Mouse (Mus musculus): ENCODE measurements at regions not wholly inside any gene's neighbourhood (a gene's known extent, or its start where the extent isn't known, plus 50 kb on each side); places are given as distances from the start of the nearest gene placed in this dataset.

GRCm38 (mm10) chr8:127820741-127821170 lies 537.6 kb upstream of the Nrp1 start:
- WGBS, result 70% methylated on average over 1 of the region's 1 CpGs
- no peak for ATAC-seq
- no peak overlapping the region for H3K27ac ChIP-seq (ENCODE audit: low read depth, low read length)
- no peaks in the 10 kb centered on the region for H3K36me3 ChIP-seq (ENCODE audit: control insufficient read depth, insufficient read depth, low read length)
- H3K9me3 ChIP-seq (ENCODE audit: control insufficient read depth, low read length), result no peaks in the 10 kb centered on the region
- H3K27me3 ChIP-seq (replicated peaks; ENCODE audit: control insufficient read depth, insufficient read depth, low read length), result no peaks in the 10 kb centered on the region
- H3K4me1 ChIP-seq (ENCODE audit: control insufficient read depth, insufficient read depth, low read depth, low read length), result no peaks in the 10 kb centered on the region
- H3K4me2 ChIP-seq (ENCODE audit: low read length), result no peak overlapping the region
- H3K9ac ChIP-seq (ENCODE audit: low read depth, low read length), result no peak overlapping the region
- H3K4me3 ChIP-seq (ENCODE audit: low read length), result no peak overlapping the region

- no peaks in the 10 kb centered on the region for H3K27me3 ChIP-seq (replicated peaks; ENCODE audit: control insufficient read depth, insufficient read depth, low read length)
- no peak for ATAC-seq
- no peak overlapping the region for H3K27ac ChIP-seq (ENCODE audit: low read depth, low read length)
- no peak overlapping the region for H3K4me3 ChIP-seq (ENCODE audit: low read length)
- 86% methylated on average over 1 of the region's 1 CpGs for WGBS
- H3K9me3 ChIP-seq (ENCODE audit: control insufficient read depth, low read length), result no peaks in the 10 kb centered on the region
- no peak overlapping the region for H3K9ac ChIP-seq (ENCODE audit: low read depth, low read length)
- no peaks in the 10 kb centered on the region for H3K4me1 ChIP-seq (ENCODE audit: control insufficient read depth, insufficient read depth, low read depth, low read length)
- H3K36me3 ChIP-seq (ENCODE audit: control insufficient read depth, insufficient read depth, low read length), result no peaks in the 10 kb centered on the region
- no peak overlapping the region for H3K4me2 ChIP-seq (ENCODE audit: low read length)
Measured at GRCm38 (mm10) chr8:127821646-127822045, 536.8 kb upstream of the Nrp1 start.

GRCm38 (mm10) chr8:127825041-127825440 lies 533.4 kb upstream of the Nrp1 start:
- Histone ChIP-seq H3K9me3 (ENCODE audit: control insufficient read depth, low read length) (no peaks in the 10 kb centered on the region), H3K4me1 (ENCODE audit: control insufficient read depth, insufficient read depth, low read depth, low read length) (no peaks in the 10 kb centered on the region), H3K36me3 (ENCODE audit: control insufficient read depth, insufficient read depth, low read length) (no peaks in the 10 kb centered on the region), H3K4me2 (ENCODE audit: low read length) (no peak overlapping the region), H3K9ac (ENCODE audit: low read depth, low read length) (no peak overlapping the region), H3K27me3 (replicated peaks; ENCODE audit: control insufficient read depth, insufficient read depth, low read length) (no peaks in the 10 kb centered on the region), H3K27ac (ENCODE audit: low read depth, low read length) (no peak overlapping the region), H3K4me3 (ENCODE audit: low read length) (no peak overlapping the region)
- 87% methylated on average over 2 of the region's 2 CpGs for WGBS
- ATAC-seq, result no peak

GRCm38 (mm10) chr8:127827826-127828225 lies 530.6 kb upstream of the Nrp1 start:
- 60% methylated on average over 5 of the region's 5 CpGs for WGBS
- Histone ChIP-seq H3K4me3 (ENCODE audit: low read length) (no peak overlapping the region), H3K27ac (ENCODE audit: low read depth, low read length) (no peak overlapping the region), H3K36me3 (ENCODE audit: control insufficient read depth, insufficient read depth, low read length) (no peaks in the 10 kb centered on the region), H3K9me3 (ENCODE audit: control insufficient read depth, low read length) (no peaks in the 10 kb centered on the region), H3K9ac (ENCODE audit: low read depth, low read length) (no peak overlapping the region), H3K27me3 (replicated peaks; ENCODE audit: control insufficient read depth, insufficient read depth, low read length) (no peaks in the 10 kb centered on the region), H3K4me2 (ENCODE audit: low read length) (no peak overlapping the region), H3K4me1 (ENCODE audit: control insufficient read depth, insufficient read depth, low read depth, low read length) (no peaks in the 10 kb centered on the region)
- no peak for ATAC-seq

GRCm38 (mm10) chr8:127829659-127830058 lies 528.7 kb upstream of the Nrp1 start:
- H3K9me3 ChIP-seq (ENCODE audit: control insufficient read depth, low read length), result no peaks in the 10 kb centered on the region
- H3K4me1 ChIP-seq (ENCODE audit: control insufficient read depth, insufficient read depth, low read depth, low read length), result no peaks in the 10 kb centered on the region
- H3K36me3 ChIP-seq (ENCODE audit: control insufficient read depth, insufficient read depth, low read length), result no peaks in the 10 kb centered on the region
- H3K4me3 ChIP-seq (ENCODE audit: low read length), result no peak overlapping the region
- no peaks in the 10 kb centered on the region for H3K27me3 ChIP-seq (replicated peaks; ENCODE audit: control insufficient read depth, insufficient read depth, low read length)
- ATAC-seq, result no peak
- H3K27ac ChIP-seq (ENCODE audit: low read depth, low read length), result no peak overlapping the region
- 86% methylated on average over 1 of the region's 1 CpGs for WGBS
- H3K4me2 ChIP-seq (ENCODE audit: low read length), result no peak overlapping the region
- no peak overlapping the region for H3K9ac ChIP-seq (ENCODE audit: low read depth, low read length)

GRCm38 (mm10) chr8:127834006-127834405 lies 524.4 kb upstream of the Nrp1 start:
- no peaks in the 10 kb centered on the region for H3K27me3 ChIP-seq (replicated peaks; ENCODE audit: control insufficient read depth, insufficient read depth, low read length)
- 73% methylated on average over 3 of the region's 3 CpGs for WGBS
- H3K9me3 ChIP-seq (ENCODE audit: control insufficient read depth, low read length), result no peaks in the 10 kb centered on the region
- H3K9ac ChIP-seq (ENCODE audit: low read depth, low read length), result no peak overlapping the region
- no peak overlapping the region for H3K27ac ChIP-seq (ENCODE audit: low read depth, low read length)
- H3K4me3 ChIP-seq (ENCODE audit: low read length), result no peak overlapping the region
- ATAC-seq, result no peak
- no peaks in the 10 kb centered on the region for H3K4me1 ChIP-seq (ENCODE audit: control insufficient read depth, insufficient read depth, low read depth, low read length)
- H3K4me2 ChIP-seq (ENCODE audit: low read length), result no peak overlapping the region
- no peaks in the 10 kb centered on the region for H3K36me3 ChIP-seq (ENCODE audit: control insufficient read depth, insufficient read depth, low read length)

GRCm38 (mm10) chr8:127836410-127837206 lies 521.8 kb upstream of the Nrp1 start:
- H3K36me3 ChIP-seq (ENCODE audit: control insufficient read depth, insufficient read depth, low read length), result no peaks in the 10 kb centered on the region
- ATAC-seq, result no peak
- 87% methylated on average over 6 of the region's 6 CpGs for WGBS

GRCm38 (mm10) chr8:127838311-127838710 lies 520.1 kb upstream of the Nrp1 start:
- Histone ChIP-seq H3K36me3 (ENCODE audit: control insufficient read depth, insufficient read depth, low read length) (no peaks in the 10 kb centered on the region), H3K4me2 (ENCODE audit: low read length) (no peak overlapping the region), H3K9ac (ENCODE audit: low read depth, low read length) (no peak overlapping the region), H3K9me3 (ENCODE audit: control insufficient read depth, low read length) (no peaks in the 10 kb centered on the region), H3K27me3 (replicated peaks; ENCODE audit: control insufficient read depth, insufficient read depth, low read length) (no peaks in the 10 kb centered on the region), H3K4me1 (ENCODE audit: control insufficient read depth, insufficient read depth, low read depth, low read length) (no peaks in the 10 kb centered on the region), H3K4me3 (ENCODE audit: low read length) (no peak overlapping the region), H3K27ac (ENCODE audit: low read depth, low read length) (no peak overlapping the region)
- no peak for ATAC-seq

More at GRCm38 (mm10) chr8:127836410-127837206, 521.8 kb upstream of the Nrp1 start:
- H3K27ac ChIP-seq (ENCODE audit: low read depth, low read length), result no peak overlapping the region
- no peak overlapping the region for H3K9ac ChIP-seq (ENCODE audit: low read depth, low read length)
- H3K27me3 ChIP-seq (replicated peaks; ENCODE audit: control insufficient read depth, insufficient read depth, low read length), result no peaks in the 10 kb centered on the region
- H3K4me2 ChIP-seq (ENCODE audit: low read length), result no peak overlapping the region
- H3K4me1 ChIP-seq (ENCODE audit: control insufficient read depth, insufficient read depth, low read depth, low read length), result no peaks in the 10 kb centered on the region
- no peak overlapping the region for H3K4me3 ChIP-seq (ENCODE audit: low read length)
- H3K9me3 ChIP-seq (ENCODE audit: control insufficient read depth, low read length), result no peaks in the 10 kb centered on the region

- no peak for ATAC-seq
- no peaks in the 10 kb centered on the region for H3K9me3 ChIP-seq (ENCODE audit: control insufficient read depth, low read length)
- H3K27ac ChIP-seq (ENCODE audit: low read depth, low read length), result no peak overlapping the region
- H3K4me3 ChIP-seq (ENCODE audit: low read length), result no peak overlapping the region
- no peak overlapping the region for H3K9ac ChIP-seq (ENCODE audit: low read depth, low read length)
- H3K36me3 ChIP-seq (ENCODE audit: control insufficient read depth, insufficient read depth, low read length), result no peaks in the 10 kb centered on the region
- H3K4me2 ChIP-seq (ENCODE audit: low read length), result no peak overlapping the region
- H3K4me1 ChIP-seq (ENCODE audit: control insufficient read depth, insufficient read depth, low read depth, low read length), result no peaks in the 10 kb centered on the region
- WGBS, result 74% methylated on average over 9 of the region's 9 CpGs
- no peaks in the 10 kb centered on the region for H3K27me3 ChIP-seq (replicated peaks; ENCODE audit: control insufficient read depth, insufficient read depth, low read length)
Measured at GRCm38 (mm10) chr8:127847332-127848018, 510.9 kb upstream of the Nrp1 start.

Data from hindbrain, embryonic 16.5 days (tissue).